Mouse (Mus musculus): ENCODE data around the gene Car9.

- TF ChIP-seq CTCF (IDR thresholded peaks at IDR 0.05; ENCODE audit: insufficient read depth, low read depth, low read length) (no peak), POLR2A (IDR thresholded peaks at IDR 0.05; ENCODE audit: insufficient read depth, low read depth, low read length) (no peak)
Measured at GRCm38 (mm10) chr4:43492821-43493185, 14.0 kb upstream of the Car9 start, which contains the start of gene Ccdc107.

All from olfactory bulb, adult 2 months (tissue).